Mouse (Mus musculus): ENCODE measurements around the gene 2010111I01Rik.

- TF ChIP-seq CTCF (IDR thresholded peaks at IDR 0.05): no peak
- TF ChIP-seq EP300 (IDR thresholded peaks at IDR 0.05; ENCODE audit: insufficient read depth, low read depth, low read length): no peak
- no peak for TF ChIP-seq POLR2A (IDR thresholded peaks at IDR 0.05; ENCODE audit: insufficient read depth, low read depth, low read length)
These were observed 207.4 kb downstream of the 2010111I01Rik start for GRCm38 (mm10) chr13:63172097-63172445.

Data from heart, adult 2 months (tissue).